Mouse (Mus musculus): ENCODE results near the gene Gm20388.
A peak's percentile ranks its signal among the peaks of the same experiment; 100 is the strongest.

Gm20388 gene

DNA sequence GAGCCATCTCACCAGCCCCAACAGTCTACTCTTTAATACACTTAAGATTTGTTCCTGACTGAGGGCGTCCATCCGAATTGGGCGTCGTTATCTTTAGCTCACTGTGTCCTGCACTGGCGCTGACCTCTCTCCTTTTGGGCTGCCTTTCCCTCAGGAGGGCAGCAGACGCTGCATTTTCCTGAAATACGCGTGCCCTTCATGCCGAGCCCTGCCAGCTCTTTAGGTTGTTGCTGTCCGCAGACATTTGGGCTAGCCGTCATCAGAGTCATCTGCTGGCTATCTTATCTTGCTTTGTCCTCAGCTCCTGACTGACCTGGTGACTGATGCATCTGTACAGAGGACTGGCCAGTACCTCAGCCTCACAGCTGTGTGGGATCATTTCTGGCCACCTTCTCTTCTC lies 3904.7 kb downstream of the Gm20388 start:
- no peak for DNase-seq

DNA sequence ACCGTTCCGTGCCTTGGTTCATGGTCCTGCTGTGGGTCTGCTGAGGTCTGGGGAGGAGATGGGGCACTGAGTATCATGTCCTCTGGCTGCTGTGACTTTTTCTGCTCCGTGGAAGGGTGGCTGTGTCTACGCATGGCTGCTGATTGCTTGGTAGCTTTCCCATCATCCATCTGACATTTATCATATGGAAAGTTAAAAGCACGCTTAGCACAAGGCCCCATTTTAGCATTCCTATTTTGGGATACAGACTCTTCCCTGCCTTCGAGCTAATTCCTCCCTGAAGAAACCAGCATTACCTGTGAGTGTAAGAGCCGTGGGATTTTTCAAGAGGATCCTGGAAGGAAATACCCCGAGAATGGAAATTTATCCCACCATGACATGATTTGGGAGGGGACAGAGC lies 3906.3 kb downstream of the Gm20388 start:
- no peak for DNase-seq

DNA sequence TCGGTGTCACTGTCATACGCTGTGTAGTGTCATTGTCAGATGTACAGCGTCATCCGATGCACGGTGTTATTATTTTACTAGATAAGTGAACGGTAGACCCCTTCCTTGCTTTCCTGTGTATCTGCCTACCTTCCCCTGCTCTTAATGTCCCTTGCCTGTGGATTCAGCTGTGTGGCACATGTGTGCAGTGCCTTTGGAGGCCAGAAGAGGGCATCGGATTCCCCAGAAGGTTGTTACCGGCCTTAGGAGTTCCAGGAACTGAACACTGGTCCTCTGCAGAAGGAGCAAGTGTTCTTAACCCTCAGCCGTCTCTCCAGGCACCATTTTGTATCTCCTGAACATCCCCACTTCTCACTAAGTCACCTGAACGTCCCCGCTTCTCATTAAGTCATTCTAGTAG lies 3907.1 kb downstream of the Gm20388 start:
- DNase-seq = no peak

DNA sequence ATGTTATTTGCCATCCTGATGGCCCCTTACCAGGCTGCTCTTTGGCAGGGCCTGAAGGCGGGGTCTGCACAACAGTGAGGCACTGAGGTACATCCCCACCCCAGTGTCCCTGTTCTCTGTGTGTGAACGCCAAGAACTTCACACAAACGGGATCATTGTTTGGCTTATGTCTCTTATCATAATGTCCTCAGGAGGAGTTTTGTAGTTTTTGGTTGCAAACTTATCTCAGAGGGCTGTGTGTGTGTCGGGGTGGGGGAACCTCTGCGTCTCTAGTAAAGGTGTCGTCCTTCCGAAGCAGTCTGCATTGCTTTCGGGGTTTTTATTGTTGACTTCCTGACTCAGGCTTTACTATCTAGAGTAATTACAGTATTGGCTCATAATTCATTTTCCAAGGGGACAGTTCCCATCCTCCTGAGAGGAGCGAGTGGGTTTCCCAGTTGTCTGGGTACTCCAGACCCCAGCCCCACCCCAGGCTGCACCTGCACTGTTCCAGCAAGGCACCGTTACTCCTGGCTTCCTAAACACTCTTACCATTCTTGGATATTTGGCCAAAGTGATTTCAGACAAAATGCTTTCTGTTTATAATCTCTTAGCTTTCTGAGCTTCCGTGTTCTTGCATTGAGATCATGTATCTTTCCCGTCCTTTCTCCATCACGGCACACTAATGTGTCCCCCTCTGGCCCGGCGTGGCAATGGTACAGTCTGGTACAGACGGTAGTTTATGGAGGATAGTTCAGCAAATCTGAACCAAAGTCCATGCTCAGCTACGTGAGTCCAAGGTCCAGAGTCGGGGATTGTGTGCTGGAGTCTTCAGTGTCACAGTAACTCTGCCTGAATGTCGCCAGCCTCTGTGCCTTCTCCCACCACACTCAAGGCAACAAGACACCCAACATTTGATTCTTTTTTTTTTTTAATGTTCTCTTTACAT lies 3909.3 kb downstream of the Gm20388 start:
- peak; percentile 40 for DNase-seq

DNA sequence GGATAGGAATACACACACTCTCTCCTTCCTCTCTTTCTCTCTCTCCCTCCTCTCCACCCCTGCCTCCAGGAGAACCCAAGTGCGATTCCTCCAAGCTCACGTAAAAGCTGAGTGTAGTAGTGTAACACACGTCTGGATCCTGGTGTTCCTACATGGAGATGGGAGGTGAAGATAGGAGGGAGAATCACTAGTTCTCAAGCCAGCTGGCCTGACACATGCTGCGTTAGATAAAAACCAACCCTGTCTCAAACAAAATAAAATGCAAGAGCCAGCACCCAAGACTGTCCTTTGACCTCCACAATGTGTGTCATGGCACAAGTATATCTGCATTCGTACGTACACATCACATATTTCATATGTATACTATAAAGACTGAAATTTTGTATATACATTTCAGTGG lies 3910.1 kb downstream of the Gm20388 start:
- no peak for DNase-seq

DNA sequence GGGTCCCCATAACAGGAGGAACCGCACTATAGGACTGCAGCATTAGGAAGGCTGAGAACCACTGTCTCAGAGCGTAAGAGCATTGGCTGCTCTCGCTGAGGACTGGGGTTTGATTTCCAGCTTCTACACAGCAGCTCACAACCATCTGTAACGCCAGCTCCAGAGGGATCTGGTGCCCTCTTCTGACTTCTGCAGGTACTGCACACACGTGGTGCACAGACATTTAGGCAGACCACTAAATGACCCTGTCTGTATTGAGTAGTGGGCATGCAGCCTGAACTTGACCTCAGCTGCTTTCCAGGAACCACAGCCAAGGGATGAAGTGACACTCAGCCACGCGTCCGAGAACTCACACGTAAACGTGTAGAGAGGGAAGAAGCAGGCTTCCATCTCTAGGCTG lies 3912.5 kb downstream of the Gm20388 start:
- no peak for DNase-seq

DNA sequence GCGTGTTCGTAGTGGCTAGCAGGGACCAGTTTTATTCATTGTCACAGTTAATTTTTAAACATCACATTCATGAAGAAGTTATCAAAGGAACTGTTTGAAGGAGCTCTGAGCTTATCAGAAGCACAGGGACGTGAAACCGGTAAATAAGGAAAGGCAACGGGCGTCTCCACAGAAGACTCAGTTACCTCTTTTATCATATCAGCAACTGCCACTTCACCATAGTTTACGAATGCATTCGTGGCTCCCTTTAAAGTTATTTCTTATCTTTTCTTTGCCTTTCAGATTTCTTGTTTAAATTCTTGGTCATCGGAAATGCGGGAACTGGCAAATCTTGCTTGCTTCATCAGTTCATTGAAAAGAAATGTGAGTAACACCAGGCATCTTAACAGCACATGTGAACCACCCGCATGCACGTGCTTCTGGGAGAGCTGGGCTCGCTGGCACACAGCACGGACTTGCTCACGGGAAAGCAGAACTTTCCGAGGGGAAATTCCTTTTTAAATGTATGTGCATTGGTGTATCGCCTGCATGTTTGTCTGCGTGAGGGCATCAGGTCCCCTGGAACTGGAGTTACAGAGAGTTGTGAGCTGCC lies 3913.0 kb downstream of the Gm20388 start:
- DNase-seq = no peak

DNA sequence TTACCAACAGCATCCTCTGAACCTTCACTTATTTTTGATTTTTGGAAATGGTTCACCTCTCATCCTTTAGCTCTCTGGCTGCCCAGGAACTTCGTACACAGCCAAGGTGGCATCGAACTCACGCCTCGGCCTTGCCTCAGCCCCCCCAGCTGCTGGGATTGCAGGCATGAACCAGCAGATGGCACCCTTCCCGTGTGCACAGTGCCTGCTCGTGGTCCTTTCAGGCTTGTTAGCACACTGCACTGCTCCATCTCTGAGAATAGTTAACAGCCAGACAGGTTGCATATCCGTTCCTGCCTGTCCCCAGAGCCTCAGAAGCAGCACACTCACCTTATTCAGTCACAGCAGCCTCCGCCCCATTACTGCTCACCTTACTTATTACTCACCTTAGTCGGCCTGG lies 3915.4 kb downstream of the Gm20388 start:
- DNase-seq = no peak

DNA sequence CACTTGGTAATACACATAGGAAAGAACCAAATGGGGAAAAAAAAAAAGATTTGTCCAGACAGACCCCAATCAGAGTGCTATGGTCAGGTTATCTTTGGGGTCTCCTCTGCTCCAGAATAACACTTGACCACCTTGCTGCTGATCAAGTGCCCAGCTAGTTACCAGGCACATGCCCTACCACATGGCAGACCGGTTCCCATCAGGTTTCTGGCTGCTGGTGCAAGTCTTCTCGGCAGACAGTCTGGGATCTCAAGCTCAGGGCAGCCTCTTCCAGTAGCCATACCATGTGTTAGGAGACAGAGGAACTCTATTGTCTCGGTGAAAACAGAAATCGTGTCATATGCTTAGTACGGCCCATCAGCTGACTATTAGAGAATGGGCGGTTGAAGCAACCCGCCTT lies 3916.1 kb downstream of the Gm20388 start:
- DNase-seq = no peak

DNA sequence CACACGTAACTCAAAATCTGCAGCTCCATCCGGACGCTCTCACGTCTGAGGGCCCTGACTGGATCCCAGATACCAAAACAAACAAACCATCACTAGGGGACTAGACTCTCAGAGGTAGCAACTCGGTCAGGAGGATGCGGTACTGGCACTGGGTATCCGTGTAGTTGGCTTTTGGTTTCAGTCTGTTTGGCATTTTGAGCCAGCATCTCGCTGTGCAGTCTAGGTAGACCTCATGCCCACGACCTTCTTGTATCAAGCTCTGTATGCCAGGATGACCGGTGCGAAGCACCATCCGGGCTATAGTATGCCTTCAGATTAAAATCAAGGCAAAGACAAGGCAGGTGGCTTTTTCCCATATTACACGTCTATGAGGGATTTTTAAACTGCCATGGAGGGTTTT lies 3916.9 kb downstream of the Gm20388 start:
- no peak for DNase-seq

DNA sequence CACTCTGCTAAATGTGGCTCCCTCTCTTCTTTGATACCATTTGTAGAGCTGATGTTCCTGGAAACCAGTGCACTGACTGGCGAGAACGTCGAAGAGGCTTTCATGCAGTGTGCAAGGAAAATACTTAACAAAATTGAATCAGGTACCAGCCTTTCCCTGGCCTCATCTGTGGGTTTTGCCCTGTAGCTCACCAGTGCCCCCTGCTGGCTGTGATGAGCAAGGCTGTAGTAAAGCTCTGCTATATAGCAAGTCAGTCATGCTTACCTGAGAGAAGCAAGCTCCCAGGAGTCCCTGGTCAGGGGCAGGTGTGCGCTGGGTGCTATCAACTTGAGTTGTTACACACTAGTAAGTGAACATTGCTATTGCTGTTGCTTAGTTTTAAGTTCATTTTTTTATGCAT lies 3922.1 kb downstream of the Gm20388 start:
- peak; percentile 74 for DNase-seq

DNA sequence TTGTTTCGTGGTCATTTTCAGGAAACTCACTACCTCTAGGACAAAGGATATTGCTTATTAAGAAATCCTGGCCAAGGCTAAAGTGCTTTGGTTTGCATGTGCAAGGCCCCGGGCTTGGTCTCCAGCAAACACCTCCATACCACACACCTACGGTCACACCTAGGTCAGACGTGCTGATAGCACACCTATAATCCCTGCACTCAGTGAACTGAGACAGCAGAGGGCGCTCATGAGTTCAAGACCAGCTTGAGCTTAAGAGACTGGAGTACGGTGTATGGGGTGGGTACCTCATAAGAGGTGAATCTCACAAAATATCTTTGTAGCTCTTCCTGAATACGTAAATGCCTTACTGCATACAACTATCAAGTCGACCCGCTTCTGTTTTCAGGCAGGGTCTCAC lies 3924.8 kb downstream of the Gm20388 start:
- peak; percentile 72 for DNase-seq

DNA sequence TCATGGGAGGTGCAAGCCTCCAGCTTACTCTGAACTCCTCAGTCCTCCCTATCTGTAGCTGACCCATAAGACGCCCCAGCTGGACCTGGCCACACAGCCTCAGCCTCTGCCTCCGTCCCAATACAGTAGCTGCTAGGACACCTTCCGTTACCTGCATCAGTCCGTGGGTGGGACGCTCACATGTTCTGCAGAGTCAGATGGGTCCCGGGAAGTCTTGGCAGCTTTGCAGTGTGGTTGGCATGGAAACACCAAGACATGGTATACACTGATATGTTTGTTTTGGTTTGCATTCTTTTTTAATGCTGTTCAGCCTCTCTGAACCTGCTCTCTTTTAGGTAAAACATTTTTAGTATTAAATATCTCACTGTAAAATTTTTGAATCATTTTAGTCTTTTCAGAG lies 3925.7 kb downstream of the Gm20388 start:
- DNase-seq = no peak

DNA sequence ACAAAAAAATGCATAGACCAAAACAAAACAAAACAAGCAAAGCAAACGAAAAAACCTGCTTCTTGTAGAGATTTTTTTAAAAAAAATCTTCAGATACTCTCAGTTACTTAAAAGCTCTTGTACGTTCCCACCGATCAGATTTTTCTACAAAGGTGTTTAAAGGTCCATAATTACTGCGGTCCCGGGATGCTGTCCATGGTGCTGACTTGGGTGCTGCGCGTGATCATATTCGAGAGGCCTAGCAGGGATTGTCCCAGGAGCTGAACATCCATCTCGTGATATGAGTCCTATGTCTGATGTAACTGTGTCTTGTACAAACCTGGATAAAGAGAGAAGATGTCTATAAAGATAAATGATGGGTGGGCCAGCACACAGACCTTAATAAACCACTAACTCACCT lies 3927.9 kb downstream of the Gm20388 start:
- DNase-seq = peak; percentile 53

DNA sequence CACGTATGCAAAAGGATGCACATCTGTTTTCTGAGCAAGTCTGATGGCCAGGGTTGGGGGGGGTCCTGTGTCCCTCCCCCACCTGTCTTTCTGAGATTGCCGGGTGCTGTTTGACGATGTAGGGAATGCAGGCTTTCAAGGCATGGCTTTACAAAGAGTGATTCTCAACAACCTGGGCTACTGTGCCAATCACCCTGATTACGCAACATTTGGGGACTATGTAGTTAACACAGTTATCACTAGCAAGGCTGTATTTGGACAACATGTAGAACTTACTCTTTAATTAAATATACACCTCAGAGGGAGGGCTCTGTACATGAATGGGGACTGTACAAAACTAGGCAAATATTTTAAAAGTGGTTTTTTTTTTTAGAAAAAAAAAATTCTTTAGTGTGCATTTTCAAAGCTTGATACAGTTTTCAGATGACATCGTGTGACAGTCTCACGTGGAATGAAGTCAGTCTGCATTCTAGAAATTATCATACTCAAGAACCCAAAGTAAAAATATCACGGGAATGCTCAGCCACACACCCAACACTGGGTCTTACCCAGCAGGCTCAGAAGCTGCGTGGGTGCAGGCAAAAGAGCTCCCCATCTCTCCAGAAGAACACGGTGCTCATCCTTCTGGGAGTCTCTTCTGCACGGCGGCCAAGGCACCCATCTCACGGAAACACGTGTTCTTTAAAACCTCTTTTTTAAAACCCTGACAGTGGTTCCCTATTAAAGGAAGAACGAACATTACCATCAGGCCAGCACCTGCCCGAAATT lies 3930.1 kb downstream of the Gm20388 start:
- DNase-seq = no peak

DNA sequence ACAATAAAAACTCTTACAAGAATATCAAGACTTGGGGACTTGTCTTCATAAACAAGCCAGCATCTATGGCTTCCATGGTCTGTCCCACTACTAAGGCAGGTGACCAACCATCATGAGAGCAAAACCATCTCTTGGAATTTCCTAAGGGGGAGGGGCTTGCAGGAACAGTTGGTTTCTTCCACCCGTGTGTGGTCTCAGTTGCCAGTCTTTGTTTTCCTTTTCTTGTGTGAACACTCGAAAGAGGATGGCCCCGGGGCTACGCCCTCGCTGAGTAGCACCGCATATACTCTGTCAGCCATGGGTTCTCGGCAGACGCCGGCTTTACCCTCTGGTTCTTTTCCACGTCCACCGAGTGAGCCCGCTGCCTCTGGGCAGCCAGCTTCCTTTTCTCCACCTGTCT lies 3931.4 kb downstream of the Gm20388 start:
- DNase-seq = no peak

DNA sequence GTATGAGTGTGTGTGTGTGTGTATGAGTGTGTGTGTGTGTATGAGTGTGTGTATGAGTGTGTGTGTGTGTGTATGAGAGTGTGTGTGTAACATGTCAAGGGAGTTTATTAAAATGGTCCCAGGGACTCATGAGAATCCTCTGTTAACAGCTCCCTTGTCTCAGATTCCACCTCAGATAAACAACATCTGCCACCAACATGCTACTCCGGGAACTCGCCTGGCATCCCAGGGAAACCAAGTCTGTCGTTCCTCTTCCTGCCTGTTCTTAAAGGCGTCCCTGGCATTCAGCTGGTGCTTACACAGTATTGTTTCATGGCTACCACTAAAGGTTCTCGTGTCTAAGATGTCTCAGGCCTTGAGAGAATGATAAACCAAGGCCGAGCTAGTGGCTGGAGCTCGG lies 3933.7 kb downstream of the Gm20388 start:
- DNase-seq = no peak

DNA sequence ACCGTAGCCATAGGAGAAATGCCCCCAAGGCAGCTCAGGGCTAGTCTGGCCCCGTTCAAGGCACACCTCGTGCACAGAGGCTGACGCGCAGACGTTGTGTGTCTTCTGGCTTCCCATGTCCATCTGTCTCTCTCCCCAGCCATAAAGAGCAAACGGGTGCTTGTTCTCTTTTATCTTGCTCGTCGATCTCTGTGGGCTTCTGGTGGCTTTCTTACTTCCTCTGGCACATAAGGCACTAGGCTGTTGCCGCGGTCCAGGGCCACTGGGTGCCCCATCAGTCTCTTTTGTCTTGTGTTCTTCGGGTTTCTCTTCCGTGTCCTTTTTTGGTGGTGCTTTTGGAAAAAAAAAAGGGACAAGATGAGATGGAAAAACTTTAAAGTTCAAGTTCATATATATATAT lies 3934.5 kb downstream of the Gm20388 start:
- DNase-seq = no peak

DNA sequence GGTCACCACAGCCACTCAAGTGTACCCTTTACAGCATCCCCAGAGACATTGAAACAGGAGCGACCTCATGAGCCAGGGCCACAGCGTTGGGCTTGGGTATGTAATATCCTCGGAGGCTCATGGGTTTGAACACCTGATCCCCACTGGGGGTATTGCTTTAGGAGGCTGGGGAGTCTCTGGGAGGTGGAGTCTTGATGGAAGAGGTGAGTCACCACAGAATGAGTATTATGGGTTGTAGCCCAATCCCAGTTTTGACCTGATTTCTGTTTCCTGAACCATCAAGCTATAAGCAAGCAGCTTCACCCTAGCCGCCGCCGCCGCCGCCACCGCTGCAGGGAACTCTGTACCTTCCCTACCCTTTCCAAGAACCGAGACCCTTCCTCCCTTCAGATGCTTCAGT lies 3935.3 kb downstream of the Gm20388 start:
- DNase-seq = no peak

DNA sequence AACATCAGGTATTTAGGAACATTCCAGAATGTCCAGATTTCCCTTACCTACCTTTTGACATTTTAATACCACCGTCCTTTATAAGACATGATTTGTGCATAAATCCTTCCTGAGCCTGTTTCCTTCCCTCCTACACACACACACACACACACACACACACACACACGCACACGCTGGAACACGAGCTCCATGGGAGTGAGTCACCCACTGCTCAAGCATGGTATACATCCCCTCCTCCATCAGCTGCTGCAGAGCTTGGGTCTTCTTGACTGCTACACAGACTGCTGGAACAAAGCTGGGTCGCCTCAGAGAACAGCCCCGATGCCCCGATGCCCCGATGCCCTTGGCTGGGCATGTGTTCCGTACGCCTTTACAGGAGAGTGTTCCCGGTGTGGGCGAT lies 3935.9 kb downstream of the Gm20388 start:
- no peak for DNase-seq

DNA sequence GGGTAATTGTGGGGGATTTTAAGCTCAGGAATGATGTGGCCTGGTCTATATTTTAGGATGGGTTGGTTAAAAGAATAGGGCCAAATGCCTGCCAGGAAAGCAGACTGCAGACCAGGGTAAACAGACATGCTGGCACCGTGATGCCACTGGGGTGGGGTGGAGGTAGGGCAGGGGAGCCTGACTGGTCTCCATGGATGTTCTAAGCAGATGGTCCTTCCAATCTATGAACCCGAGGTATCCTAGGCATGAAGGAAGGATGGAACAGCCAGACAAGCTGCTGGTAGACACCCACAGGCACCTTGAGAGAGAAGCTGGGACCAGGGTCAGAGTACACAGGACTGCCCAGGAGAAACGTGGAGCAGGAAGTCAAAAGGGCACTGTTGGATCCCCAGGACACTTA lies 3936.9 kb downstream of the Gm20388 start:
- no peak for DNase-seq

DNA sequence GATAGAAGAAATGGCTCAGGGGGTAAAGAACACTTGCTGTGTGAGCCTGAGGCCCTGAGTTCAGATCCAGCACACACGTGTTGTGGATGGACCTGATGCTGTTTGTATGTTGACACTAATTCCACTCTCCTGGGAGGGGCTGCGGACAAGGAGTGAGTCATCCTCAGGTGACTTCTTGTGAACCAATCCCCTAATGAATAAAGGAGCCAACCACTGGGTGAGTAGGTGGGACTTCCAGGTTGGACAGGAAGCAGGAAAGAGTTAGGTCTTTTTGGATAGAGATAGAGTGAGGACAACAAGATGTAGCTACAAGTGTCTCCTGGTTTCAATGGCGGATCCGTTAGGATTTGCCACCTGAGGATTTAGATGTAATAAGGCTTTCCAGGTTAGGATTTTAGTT lies 3938.7 kb downstream of the Gm20388 start:
- no peak for DNase-seq

DNA sequence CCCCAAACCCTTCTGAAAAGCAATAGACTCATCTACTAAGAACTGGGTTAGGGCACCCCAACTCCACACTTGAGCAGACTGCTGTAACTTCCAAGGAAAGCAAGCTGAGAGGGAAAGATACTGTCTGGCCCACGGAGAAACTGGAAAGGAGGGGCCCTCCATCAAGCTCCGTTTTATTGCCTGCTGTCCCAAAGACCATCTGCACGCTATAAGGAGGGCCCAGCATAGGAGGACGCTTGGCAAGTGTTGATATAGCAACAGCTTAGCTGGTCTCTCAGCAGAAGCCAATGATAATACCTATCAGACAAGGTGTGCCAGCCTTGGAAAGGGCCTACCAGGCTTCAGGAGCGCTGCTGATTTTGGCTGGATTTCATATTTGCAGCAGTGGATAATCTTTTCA lies 3940.9 kb downstream of the Gm20388 start:
- DNase-seq = no peak

DNA sequence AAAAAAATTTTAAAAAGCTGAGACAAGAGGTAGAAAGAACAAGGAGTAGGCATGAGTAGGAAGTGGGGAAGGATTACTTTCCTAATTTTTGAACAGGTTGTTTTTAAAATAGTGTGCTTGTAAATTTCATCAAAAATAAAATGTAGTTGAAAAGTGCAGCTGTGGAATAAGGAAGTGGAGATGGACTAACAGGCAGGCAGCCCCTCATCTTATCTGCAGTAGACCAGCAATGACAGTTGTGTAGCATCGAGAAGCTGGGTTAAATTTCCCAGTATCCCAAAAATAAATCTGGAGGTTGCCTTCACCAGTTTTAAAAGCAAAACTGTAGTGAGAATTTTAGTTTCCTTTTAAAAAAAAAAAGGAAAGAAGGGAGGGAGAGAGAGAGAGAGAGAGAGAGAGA lies 3943.6 kb downstream of the Gm20388 start:
- no peak for DNase-seq
